Mouse (Mus musculus): Measurements from ENCODE around the gene Snrk. TPM values are rescaled to one million over a fixed set of nuclear protein-coding genes. Genes with fewer than 3 reads are reported as not detected.

Gene Snrk
- total RNA-seq, 2 experiments from 2014 or later, result 108 to 117 TPM

GRCm38 (mm10) chr9:122173405-122174233 lies 56.6 kb downstream of the Snrk start:
- intact Hi-C loops (cut with DNase I), result no loop called here
- no peak for DNase-seq (ENCODE audit: low spot score in 2 of 2)

- intact Hi-C loops (cut with DNase I), result no loop called here
- no peak for DNase-seq (ENCODE audit: low spot score in 2 of 2)
These were observed 57.7 kb downstream of the Snrk start for GRCm38 (mm10) chr9:122174723-122175122.

GRCm38 (mm10) chr9:122177256-122178220 lies 60.5 kb downstream of the Snrk start:
- intact Hi-C loops (cut with DNase I), result no loop called here
- DNase-seq (ENCODE audit: low spot score in 2 of 2), result no peak

- DNase-seq (ENCODE audit: low spot score in 2 of 2), result no peak
- intact Hi-C loops (cut with DNase I), result no loop called here
These were observed 61.4 kb downstream of the Snrk start for GRCm38 (mm10) chr9:122178427-122178826.

GRCm38 (mm10) chr9:122180105-122180504 lies 63.0 kb downstream of the Snrk start:
- intact Hi-C loops (cut with DNase I), result no loop called here
- DNase-seq (ENCODE audit: low spot score in 2 of 2), result no peak

- no peak for DNase-seq (ENCODE audit: low spot score in 2 of 2)
- intact Hi-C loops (cut with DNase I), result no loop called here
These were observed 66.0 kb downstream of the Snrk start for GRCm38 (mm10) chr9:122183074-122183473.

GRCm38 (mm10) chr9:122184329-122184728 lies 67.3 kb downstream of the Snrk start:
- intact Hi-C loops (cut with DNase I), result no loop called here
- no peak for DNase-seq (ENCODE audit: low spot score in 2 of 2)

GRCm38 (mm10) chr9:122185061-122185460 lies 68.0 kb downstream of the Snrk start:
- peak; percentile 54 to 69 for DNase-seq (ENCODE audit: low spot score in 2 of 2)
- intact Hi-C loops (cut with DNase I), result loop anchor here (1.0 kb wide), 1 partner anchor 167 kb away; no protein-coding TSS in a partner anchor

- intact Hi-C loops (cut with DNase I), result loop anchor here (1.0 kb wide), 1 partner anchor 168 kb away; no protein-coding TSS in a partner anchor
- DNase-seq (ENCODE audit: low spot score in 2 of 2), result no peak
These were observed 68.9 kb downstream of the Snrk start for GRCm38 (mm10) chr9:122185953-122186352.

GRCm38 (mm10) chr9:122186643-122187226 lies 69.7 kb downstream of the Snrk start:
- intact Hi-C loops (cut with DNase I), result no loop called here
- no peak for DNase-seq (ENCODE audit: low spot score in 2 of 2)

GRCm38 (mm10) chr9:122187451-122187921 lies 70.4 kb downstream of the Snrk start:
- DNase-seq (ENCODE audit: low spot score in 2 of 2), result no peak
- intact Hi-C loops (cut with DNase I), result no loop called here

- intact Hi-C loops (cut with DNase I), result no loop called here
- no peak for DNase-seq (ENCODE audit: low spot score in 2 of 2)
These were observed 71.7 kb downstream of the Snrk start for GRCm38 (mm10) chr9:122188724-122189123.

GRCm38 (mm10) chr9:122193361-122193760 lies 76.3 kb downstream of the Snrk start:
- no peak for DNase-seq (ENCODE audit: low spot score in 2 of 2)
- intact Hi-C loops (cut with DNase I), result no loop called here

GRCm38 (mm10) chr9:122193823-122194222 lies 76.8 kb downstream of the Snrk start:
- intact Hi-C loops (cut with DNase I), result no loop called here
- no peak for DNase-seq (ENCODE audit: low spot score in 2 of 2)

GRCm38 (mm10) chr9:122195042-122195682 lies 78.1 kb downstream of the Snrk start:
- no peak for DNase-seq (ENCODE audit: low spot score in 2 of 2)
- intact Hi-C loops (cut with DNase I), result no loop called here

- intact Hi-C loops (cut with DNase I), result no loop called here
- DNase-seq (ENCODE audit: low spot score in 2 of 2), result no peak
These were observed 80.0 kb downstream of the Snrk start for GRCm38 (mm10) chr9:122197021-122197420.

GRCm38 (mm10) chr9:122198621-122199020 lies 81.6 kb downstream of the Snrk start:
- intact Hi-C loops (cut with DNase I), result no loop called here
- no peak for DNase-seq (ENCODE audit: low spot score in 2 of 2)

GRCm38 (mm10) chr9:122199253-122199652 lies 82.2 kb downstream of the Snrk start:
- DNase-seq (ENCODE audit: low spot score in 2 of 2), result peak; percentile 24 to 30
- intact Hi-C loops (cut with DNase I), result no loop called here

- intact Hi-C loops (cut with DNase I), result no loop called here
- DNase-seq (ENCODE audit: low spot score in 2 of 2), result no peak
These were observed 87.4 kb downstream of the Snrk start for GRCm38 (mm10) chr9:122204508-122204907.

All from left cerebral cortex, postnatal 36 days (tissue).